Mouse (Mus musculus): ENCODE results near the gene Psmc4. TPM values are rescaled to one million over a fixed set of nuclear protein-coding genes. Genes with fewer than 3 reads are reported as not detected.

The Psmc4 gene
- polyA plus RNA-seq (2012; ENCODE audit: insufficient read depth, insufficient read length, missing spikeins), result 77.1 and 77.8 TPM in 2 replicates

DNA sequence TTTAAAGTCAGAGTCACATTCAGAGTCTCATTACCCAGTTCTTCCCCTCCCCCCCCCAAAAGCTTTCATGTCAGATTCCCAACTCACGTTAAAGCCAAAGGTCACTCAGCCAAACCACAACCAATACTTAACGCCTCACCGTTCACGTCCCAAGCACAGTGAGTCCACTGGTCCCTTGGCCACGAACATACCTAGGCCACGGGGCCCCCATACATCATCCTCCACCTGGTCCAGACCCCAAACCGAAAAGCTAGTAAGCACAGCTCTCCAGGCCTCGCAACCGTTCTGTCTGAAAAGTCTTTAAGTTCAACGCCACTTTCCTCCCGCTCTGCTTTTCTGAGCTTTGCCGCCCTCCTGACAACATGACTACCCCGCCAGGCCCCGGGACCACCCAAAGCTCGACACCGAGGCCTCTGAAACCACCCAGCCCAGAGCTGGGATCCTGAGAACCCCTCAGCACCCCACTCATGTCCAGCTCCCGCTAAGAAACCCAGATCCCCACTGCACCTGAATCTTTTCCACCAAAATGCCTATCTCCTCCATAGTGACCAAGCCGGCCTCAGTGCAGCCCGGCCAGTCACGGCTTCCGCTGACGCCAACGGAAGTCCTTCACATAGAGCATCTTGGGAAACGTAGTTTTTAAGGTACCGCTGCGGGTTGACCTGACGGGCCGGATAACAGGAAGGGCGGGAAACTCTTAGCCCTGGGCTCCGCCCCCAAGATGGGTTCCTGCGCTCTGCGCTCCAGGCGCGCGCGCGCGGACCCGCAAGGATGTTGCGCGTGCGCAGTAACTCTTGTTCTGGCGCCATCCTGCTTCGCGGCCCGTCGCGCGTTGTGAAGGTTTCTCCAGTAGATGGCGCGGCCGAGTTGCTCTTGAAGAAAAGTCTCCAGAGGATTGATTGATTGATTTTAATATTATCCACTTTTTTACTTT, at the start of gene Psmc4:
Gene Psmc4, minus strand, starts transcription at position 626 of the 934 bp plus-strand sequence.
- peak within 1 kb of the TSS; percentile 87 for H3K4me3 ChIP-seq (ENCODE audit: insufficient read depth, low read length)
- H3K27ac ChIP-seq (ENCODE audit: insufficient read depth, low read depth, low read length), result peak within 1 kb of the TSS; percentile 56
- H3K4me1 ChIP-seq (ENCODE audit: control insufficient read depth, insufficient read depth, low read length), result peaks cover 13% of the 10 kb centered on the region
- peak; percentile 69 for TF ChIP-seq CTCF (IDR thresholded peaks at IDR 0.05; ENCODE audit: low read depth, low read length)
- no peak for TF ChIP-seq POLR2A (IDR thresholded peaks at IDR 0.05; ENCODE audit: borderline replicate concordance, low read depth, low read length)

DNA sequence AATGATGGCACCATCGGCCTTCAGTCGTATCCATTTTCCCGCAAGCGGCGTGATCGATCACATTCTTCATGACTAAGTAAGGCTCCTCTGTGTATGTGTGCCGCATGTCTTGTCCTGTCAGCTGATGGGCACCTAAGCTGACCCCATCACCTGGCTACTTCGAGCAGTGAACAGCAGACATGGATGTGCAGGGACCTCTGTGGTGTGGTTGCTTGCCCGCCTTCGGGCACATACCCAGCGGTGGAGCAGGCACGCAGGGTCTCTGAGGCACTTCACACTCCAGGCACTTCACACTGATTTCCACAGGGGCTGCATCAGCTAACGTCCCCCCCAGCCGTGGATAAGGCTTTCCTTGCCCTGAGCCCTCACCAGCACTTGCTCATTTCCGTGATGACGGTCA, 49.2 kb upstream of the Psmc4 start:
- Histone ChIP-seq H3K4me3 (ENCODE audit: insufficient read depth, low read length) (no peak overlapping the region), H3K4me1 (ENCODE audit: control insufficient read depth, insufficient read depth, low read length) (no peaks in the 10 kb centered on the region), H3K27ac (ENCODE audit: insufficient read depth, low read depth, low read length) (no peak overlapping the region)
- TF ChIP-seq CTCF (IDR thresholded peaks at IDR 0.05; ENCODE audit: low read depth, low read length) (no peak), POLR2A (IDR thresholded peaks at IDR 0.05; ENCODE audit: borderline replicate concordance, low read depth, low read length) (no peak)

- TF ChIP-seq POLR2A (IDR thresholded peaks at IDR 0.05; ENCODE audit: borderline replicate concordance, low read depth, low read length) (no peak), CTCF (IDR thresholded peaks at IDR 0.05; ENCODE audit: low read depth, low read length) (no peak)
- H3K4me3 ChIP-seq (ENCODE audit: insufficient read depth, low read length), result no peak overlapping the region
- H3K27ac ChIP-seq (ENCODE audit: insufficient read depth, low read depth, low read length), result no peak overlapping the region
- no peaks in the 10 kb centered on the region for H3K4me1 ChIP-seq (ENCODE audit: control insufficient read depth, insufficient read depth, low read length)
Observed at GRCm38 (mm10) chr7:28093541-28093940, 43.6 kb upstream of the Psmc4 start.

GRCm38 (mm10) chr7:28086236-28086635, 36.3 kb upstream of the Psmc4 start:
- H3K4me3 ChIP-seq (ENCODE audit: insufficient read depth, low read length), result no peak overlapping the region
- no peak for TF ChIP-seq POLR2A (IDR thresholded peaks at IDR 0.05; ENCODE audit: borderline replicate concordance, low read depth, low read length)
- no peak for TF ChIP-seq CTCF (IDR thresholded peaks at IDR 0.05; ENCODE audit: low read depth, low read length)
- H3K27ac ChIP-seq (ENCODE audit: insufficient read depth, low read depth, low read length), result no peak overlapping the region
- no peaks in the 10 kb centered on the region for H3K4me1 ChIP-seq (ENCODE audit: control insufficient read depth, insufficient read depth, low read length)

- TF ChIP-seq POLR2A (IDR thresholded peaks at IDR 0.05; ENCODE audit: borderline replicate concordance, low read depth, low read length) (no peak), CTCF (IDR thresholded peaks at IDR 0.05; ENCODE audit: low read depth, low read length) (no peak)
- Histone ChIP-seq H3K4me1 (ENCODE audit: control insufficient read depth, insufficient read depth, low read length) (no peaks in the 10 kb centered on the region), H3K27ac (ENCODE audit: insufficient read depth, low read depth, low read length) (no peak overlapping the region), H3K4me3 (ENCODE audit: insufficient read depth, low read length) (no peak overlapping the region)
Observed at GRCm38 (mm10) chr7:28084215-28084614, 34.3 kb upstream of the Psmc4 start.

GRCm38 (mm10) chr7:28070531-28071298, 20.8 kb upstream of the Psmc4 start, which contains the start of gene Fcgbp:
Fcgbp (plus strand) TSS chr7:28071236.
- Histone ChIP-seq H3K27ac (ENCODE audit: insufficient read depth, low read depth, low read length) (no peak within 1 kb of the TSS), H3K4me1 (ENCODE audit: control insufficient read depth, insufficient read depth, low read length) (no peaks in the 10 kb centered on the region), H3K4me3 (ENCODE audit: insufficient read depth, low read length) (no peak within 1 kb of the TSS)
- TF ChIP-seq CTCF (IDR thresholded peaks at IDR 0.05; ENCODE audit: low read depth, low read length), result no peak
- no peak for TF ChIP-seq POLR2A (IDR thresholded peaks at IDR 0.05; ENCODE audit: borderline replicate concordance, low read depth, low read length)

- TF ChIP-seq POLR2A (IDR thresholded peaks at IDR 0.05; ENCODE audit: borderline replicate concordance, low read depth, low read length) (no peak), CTCF (IDR thresholded peaks at IDR 0.05; ENCODE audit: low read depth, low read length) (no peak)
- H3K4me1 ChIP-seq (ENCODE audit: control insufficient read depth, insufficient read depth, low read length), result no peaks in the 10 kb centered on the region
Observed at GRCm38 (mm10) chr7:28069546-28070172, 19.8 kb upstream of the Psmc4 start.

DNA sequence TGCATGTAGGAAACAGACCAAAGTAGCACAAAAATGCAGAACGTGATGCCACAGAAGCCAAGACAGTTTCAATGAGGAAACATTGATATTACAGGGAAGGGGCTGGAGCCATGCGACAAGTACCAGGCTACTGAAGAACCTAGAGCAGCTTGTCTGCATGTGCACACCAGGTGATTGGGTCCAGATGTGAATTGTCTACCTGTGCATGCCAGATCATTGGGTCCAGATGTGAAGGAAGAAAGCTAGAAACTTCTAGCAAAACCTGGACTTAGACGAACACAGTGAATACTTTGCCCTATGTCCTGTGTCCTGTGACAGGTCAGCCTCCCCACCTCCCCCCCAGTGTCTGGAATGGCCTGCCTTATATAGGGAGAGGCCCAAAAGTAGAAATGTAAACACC, 18.8 kb upstream of the Psmc4 start:
- H3K4me3 ChIP-seq (ENCODE audit: insufficient read depth, low read length), result no peak overlapping the region
- TF ChIP-seq CTCF (IDR thresholded peaks at IDR 0.05; ENCODE audit: low read depth, low read length) (no peak), POLR2A (IDR thresholded peaks at IDR 0.05; ENCODE audit: borderline replicate concordance, low read depth, low read length) (no peak)
- no peaks in the 10 kb centered on the region for H3K4me1 ChIP-seq (ENCODE audit: control insufficient read depth, insufficient read depth, low read length)
- H3K27ac ChIP-seq (ENCODE audit: insufficient read depth, low read depth, low read length), result no peak overlapping the region

More at GRCm38 (mm10) chr7:28069546-28070172, 19.8 kb upstream of the Psmc4 start:
- no peak overlapping the region for H3K27ac ChIP-seq (ENCODE audit: insufficient read depth, low read depth, low read length)
- H3K4me3 ChIP-seq (ENCODE audit: insufficient read depth, low read length), result no peak overlapping the region

DNA sequence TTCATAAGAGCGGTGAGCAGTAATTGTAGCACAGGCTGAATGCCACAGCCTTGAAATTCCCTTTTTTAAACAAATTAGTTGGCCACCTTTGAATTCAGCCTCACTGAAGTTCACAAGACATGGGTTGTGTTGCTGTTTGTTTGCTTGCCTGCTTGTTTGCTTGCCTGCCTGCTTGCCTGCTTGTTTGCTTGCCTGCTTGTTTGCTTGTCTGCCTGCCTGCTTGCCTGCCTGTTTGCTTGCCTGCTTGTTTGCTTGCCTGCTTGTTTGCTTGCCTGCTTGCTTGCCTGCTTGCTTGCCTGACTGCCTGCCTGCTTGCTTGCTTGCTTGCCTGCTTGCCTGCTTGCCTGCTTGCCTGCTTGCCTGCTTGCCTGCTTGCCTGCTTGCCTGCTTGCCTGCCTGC, 10.1 kb upstream of the Psmc4 start:
- no peak overlapping the region for H3K4me3 ChIP-seq (ENCODE audit: insufficient read depth, low read length)
- no peak overlapping the region for H3K27ac ChIP-seq (ENCODE audit: insufficient read depth, low read depth, low read length)
- TF ChIP-seq POLR2A (IDR thresholded peaks at IDR 0.05; ENCODE audit: borderline replicate concordance, low read depth, low read length) (no peak), CTCF (IDR thresholded peaks at IDR 0.05; ENCODE audit: low read depth, low read length) (no peak)
- H3K4me1 ChIP-seq (ENCODE audit: control insufficient read depth, insufficient read depth, low read length), result no peaks in the 10 kb centered on the region
